In the genomic region with DNA sequence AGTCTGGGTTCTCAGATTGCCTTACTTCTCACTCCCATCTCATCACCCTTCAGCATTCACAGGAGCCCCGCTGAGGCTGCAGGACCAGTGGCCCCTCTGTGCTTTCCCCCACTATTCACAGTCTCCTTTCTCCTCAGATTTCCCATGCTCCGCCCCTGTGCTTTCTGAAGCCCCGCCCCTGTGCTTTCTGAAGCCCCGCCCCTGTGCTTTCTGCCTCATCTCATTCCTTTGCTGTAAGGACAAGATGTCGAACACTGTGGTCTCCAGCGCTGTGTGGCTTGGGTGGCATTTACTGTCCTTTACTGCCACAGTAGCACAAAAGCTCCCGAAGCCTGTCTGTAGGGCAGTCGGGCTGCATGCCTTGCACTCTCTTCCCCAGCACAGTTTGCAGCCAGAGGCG, we compare ENCODE assay signal across 7 mouse cellular contexts.
A peak's percentile ranks its signal among the peaks of the same experiment; 100 is the strongest.
DNase-seq lines count a peak whose midpoint lies in the region; TF ChIP-seq lines count a peak whose summit lies in the region.

No protein-coding gene starts in this region.

- H3K4me2 ChIP-seq in CH12.LX (ENCODE audit: insufficient read depth, low read depth, poor library complexity, severe bottlenecking), result no peak overlapping the region

- H3K4me1 ChIP-seq in CH12.LX (ENCODE audit: control insufficient read depth in 1 of 2, insufficient read depth in 2 of 2), result peaks cover 6 to 25% of the 10 kb centered on the region in 2 experiments; a peak in 3 of 4 replicates

- no peak overlapping the region for H3K9ac ChIP-seq in CH12.LX (ENCODE audit: insufficient read depth, low read depth)

- dilution Hi-C loops in CH12.LX (cut with MboI; ENCODE audit: extremely low pct_ligation_motif_present, extremely low pct_unique_long_range_greater_than_20kb, low sequenced_read_pairs), result no loop called here

- H3K27me3 ChIP-seq in CH12.LX (replicated peaks), result no peaks in the 10 kb centered on the region

- no peak for TF ChIP-seq POLR2A in CH12.LX (IDR thresholded peaks at IDR 0.05; ENCODE audit: low read depth, low read length)

- no peak for TF ChIP-seq CTCF in CH12.LX (conservative IDR thresholded peaks at IDR 0.05 in 1 of 2, IDR thresholded peaks at IDR 0.05 in 1 of 2; ENCODE audit: low read depth in 2 of 2, low read length in 2 of 2)

- TF ChIP-seq RAD21 in CH12.LX (IDR thresholded peaks at IDR 0.05; ENCODE audit: low read depth, low read length), result no peak

- in situ Hi-C loops in CH12.LX (cut with MboI; ENCODE audit: low pct_ligation_motif_present, low pct_unique_long_range_greater_than_20kb, low sequenced_read_pairs), result no loop called here

- TF ChIP-seq EP300 in CH12.LX (IDR thresholded peaks at IDR 0.05; ENCODE audit: low read length), result no peak

- H3K79me2 ChIP-seq in CH12.LX (replicated peaks; ENCODE audit: control insufficient read depth, extremely low read depth, insufficient read depth, poor library complexity, severe bottlenecking), result no peaks in the 10 kb centered on the region

- no peak overlapping the region for H3K27ac ChIP-seq in CH12.LX (ENCODE audit: insufficient read depth, low read depth)

- peaks cover 3% of the 10 kb centered on the region for H3K9me3 ChIP-seq in CH12.LX (replicated peaks; ENCODE audit: low read length)

- peak; percentile 12 for DNase-seq in CH12.LX (ENCODE audit: extremely low read depth)
- DNase-seq in WW6 (ENCODE audit: low read depth, low spot score), result peak; percentile 9
- DNase-seq in heart, postnatal 10 days, result peak; percentile 7 to 26
- DNase-seq in liver, result peak; percentile 62
- peak; percentile 72 for DNase-seq in retina, embryonic 14.5 days (ENCODE audit: low spot score)
- DNase-seq in layer of hippocampus, postnatal 10 days (ENCODE audit: low spot score in 2 of 2), result no peak
- DNase-seq in left cerebral cortex, postnatal 36 days (ENCODE audit: low spot score in 2 of 2), result no peak

- intact Hi-C loops in heart, postnatal 10 days (cut with DNase I), result no loop called here
- intact Hi-C loops in left cerebral cortex, postnatal 36 days (cut with DNase I), result no loop called here

- no peaks in the 10 kb centered on the region for H3K36me3 ChIP-seq in CH12.LX (replicated peaks in 1 of 2; ENCODE audit: control insufficient read depth in 1 of 2, insufficient read depth in 1 of 2, low read length in 1 of 2)

- H3K4me3 ChIP-seq in CH12.LX (replicated peaks in 1 of 3; ENCODE audit: low read depth in 2 of 3, low read length in 2 of 3, poor library complexity in 1 of 3), result no peak overlapping the region

TF ChIP-seq in CH12.LX, 34 proteins besides CTCF, POLR2A, EP300 and RAD21:
- TF ChIP-seq SMC3 (IDR thresholded peaks at IDR 0.05; ENCODE audit: low read depth, low read length) (no peak), NRF1 (IDR thresholded peaks at IDR 0.05; ENCODE audit: low read depth, low read length) (no peak), USF2 (conservative IDR thresholded peaks at IDR 0.05; ENCODE audit: low read depth, low read length) (no peak), MAZ (IDR thresholded peaks at IDR 0.05; ENCODE audit: low read depth, low read length) (no peak), BHLHE40 (IDR thresholded peaks at IDR 0.05; ENCODE audit: low read depth, low read length) (no peak), PAX5 (IDR thresholded peaks at IDR 0.05; ENCODE audit: low read length) (no peak), ZMIZ1 (IDR thresholded peaks at IDR 0.05; ENCODE audit: low read depth, low read length) (no peak), ELF1 (IDR thresholded peaks at IDR 0.05; ENCODE audit: low read depth, low read length) (no peak), MEF2A (IDR thresholded peaks at IDR 0.05; ENCODE audit: borderline replicate concordance, low read depth, low read length) (no peak), SIN3A (IDR thresholded peaks at IDR 0.05; ENCODE audit: low read length) (no peak)

Comparison
In these comparisons a context has a peak if more than half of its experiments do, and no peak if none do; other contexts are left out.
1. DNase-seq: peak in CH12.LX (single experiment), WW6 (single experiment), heart, postnatal 10 days (2 of 2), liver (single experiment) and retina, embryonic 14.5 days (single experiment); none in layer of hippocampus, postnatal 10 days (0 of 2) and left cerebral cortex, postnatal 36 days (0 of 2).